Mouse (Mus musculus): ENCODE measurements at regions not wholly inside any gene's neighbourhood (a gene's known extent, or its start where the extent isn't known, plus 50 kb on each side); places are given as distances from the start of the nearest gene placed in this dataset.

- TF ChIP-seq CTCF (conservative IDR thresholded peaks at IDR 0.05; ENCODE audit: low read length) (no peak), POU5F1 (IDR thresholded peaks at IDR 0.05; ENCODE audit: borderline replicate concordance, low read length) (no peak), NANOG (IDR thresholded peaks at IDR 0.05; ENCODE audit: borderline replicate concordance, low read length) (no peak)
These were observed 288.2 kb downstream of the Cog6 start for GRCm38 (mm10) chr3:52728860-52729259.
